Mouse (Mus musculus): Measurements from ENCODE around the gene Apol6. TPM values are rescaled to one million over a fixed set of nuclear protein-coding genes. Genes with fewer than 3 reads are reported as not detected.

Apol6 gene
- polyA plus RNA-seq, 1 experiment: 4.8 TPM

DNA sequence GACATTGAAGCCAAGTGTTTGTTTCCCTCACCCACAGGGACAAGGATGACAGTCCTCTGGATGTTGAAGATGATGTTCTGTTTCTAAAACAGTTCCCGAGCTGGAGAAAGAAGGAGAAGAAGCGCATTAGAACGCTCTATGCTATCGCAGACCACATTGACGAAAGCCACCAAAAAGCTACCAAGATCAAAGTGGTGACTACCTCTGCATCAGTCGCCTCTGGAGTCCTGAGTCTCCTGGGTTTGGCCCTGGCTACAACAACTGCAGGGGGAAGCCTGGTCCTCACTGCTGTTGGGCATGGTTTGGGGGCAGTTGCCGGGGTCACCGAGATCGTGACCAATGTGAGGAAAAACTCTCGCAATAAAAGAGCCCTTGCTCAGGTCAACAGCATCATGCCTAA lies 6.0 kb downstream of the Apol6 start, which contains the start of gene Mb:
Gene Mb, minus strand, starts transcription at position 101 of the 400 bp plus-strand sequence.
- Histone ChIP-seq H3K79me2 (ENCODE audit: control insufficient read depth, insufficient read depth) (no peaks in the 10 kb centered on the region), H3K27me3 (ENCODE audit: control insufficient read depth, insufficient read depth, insufficient read length) (peaks cover 7% of the 10 kb centered on the region), H3K4me3 (no peak within 1 kb of the TSS), H3ac (ENCODE audit: control insufficient read depth, insufficient read length) (no peak within 1 kb of the TSS), H3K4me2 (ENCODE audit: low read depth) (no peak within 1 kb of the TSS), H3K36me3 (ENCODE audit: control insufficient read depth, insufficient read depth) (no peaks in the 10 kb centered on the region)
- no peak for TF ChIP-seq SRF (IDR thresholded peaks at IDR 0.05; ENCODE audit: control insufficient read depth, insufficient read length, low read depth)
- TF ChIP-seq E2F4 (IDR thresholded peaks at IDR 0.05; ENCODE audit: insufficient read depth): no peak
- TF ChIP-seq CEBPB (IDR thresholded peaks at IDR 0.05; ENCODE audit: insufficient read depth, poor library complexity, severe bottlenecking): no peak

DNA sequence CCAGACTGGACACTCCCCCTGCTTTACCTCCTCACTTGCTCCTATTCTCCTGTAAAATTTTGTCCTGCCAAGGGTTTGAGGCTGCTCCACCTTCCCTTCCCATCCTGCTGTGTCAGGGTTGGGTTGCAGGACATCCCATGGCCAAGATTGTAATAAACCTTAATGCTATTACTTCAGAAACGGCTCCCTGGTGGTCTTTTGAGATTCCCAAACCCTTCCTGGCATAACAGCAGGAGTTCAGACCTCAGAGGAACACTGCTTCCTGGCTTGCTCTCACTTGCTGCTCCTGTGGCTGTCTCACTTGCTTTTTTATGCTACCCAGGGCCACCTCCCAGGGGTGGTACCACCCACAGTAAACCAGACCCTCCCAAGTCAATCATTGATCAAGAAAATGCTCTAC lies 7.6 kb downstream of the Apol6 start:
- no peak overlapping the region for H3ac ChIP-seq (ENCODE audit: control insufficient read depth, insufficient read length)
- no peak overlapping the region for H3K4me3 ChIP-seq
- no peaks in the 10 kb centered on the region for H3K79me2 ChIP-seq (ENCODE audit: control insufficient read depth, insufficient read depth)
- no peak for TF ChIP-seq POLR2AphosphoS2 (IDR thresholded peaks at IDR 0.05; ENCODE audit: insufficient read length, low read depth)
- TF ChIP-seq TCF3 (IDR thresholded peaks at IDR 0.05; ENCODE audit: insufficient read length, low read depth): no peak
- TF ChIP-seq REST (IDR thresholded peaks at IDR 0.05; ENCODE audit: insufficient read depth, insufficient read length): no peak
- no peak for TF ChIP-seq E2F4 (IDR thresholded peaks at IDR 0.05; ENCODE audit: insufficient read depth)
- no peak for TF ChIP-seq POLR2A (IDR thresholded peaks at IDR 0.05; ENCODE audit: insufficient read length, low read depth)
- no peak for TF ChIP-seq MAX (IDR thresholded peaks at IDR 0.05; ENCODE audit: low read depth)
- TF ChIP-seq MYOD1 (IDR thresholded peaks at IDR 0.05; ENCODE audit: control insufficient read depth in 1 of 3, insufficient read length in 2 of 3, low read depth in 2 of 3): no peak
- no peak for TF ChIP-seq SRF (IDR thresholded peaks at IDR 0.05; ENCODE audit: control insufficient read depth, insufficient read length, low read depth)
- no peak for TF ChIP-seq USF1 (IDR thresholded peaks at IDR 0.05; ENCODE audit: low read depth)
- TF ChIP-seq CEBPB (IDR thresholded peaks at IDR 0.05; ENCODE audit: insufficient read depth, poor library complexity, severe bottlenecking): no peak
- no peak for TF ChIP-seq MYOG (IDR thresholded peaks at IDR 0.05; ENCODE audit: control insufficient read depth in 1 of 3, insufficient read depth in 1 of 3, insufficient read length in 2 of 3, low read depth in 2 of 3)
- no peak for TF ChIP-seq TCF12 (IDR thresholded peaks at IDR 0.05; ENCODE audit: insufficient read depth, poor library complexity, severe bottlenecking)
- no peak overlapping the region for H3K4me2 ChIP-seq (ENCODE audit: low read depth)
- no peaks in the 10 kb centered on the region for H3K36me3 ChIP-seq (ENCODE audit: control insufficient read depth, insufficient read depth)
- peaks cover 7% of the 10 kb centered on the region for H3K27me3 ChIP-seq (ENCODE audit: control insufficient read depth, insufficient read depth, insufficient read length)

DNA sequence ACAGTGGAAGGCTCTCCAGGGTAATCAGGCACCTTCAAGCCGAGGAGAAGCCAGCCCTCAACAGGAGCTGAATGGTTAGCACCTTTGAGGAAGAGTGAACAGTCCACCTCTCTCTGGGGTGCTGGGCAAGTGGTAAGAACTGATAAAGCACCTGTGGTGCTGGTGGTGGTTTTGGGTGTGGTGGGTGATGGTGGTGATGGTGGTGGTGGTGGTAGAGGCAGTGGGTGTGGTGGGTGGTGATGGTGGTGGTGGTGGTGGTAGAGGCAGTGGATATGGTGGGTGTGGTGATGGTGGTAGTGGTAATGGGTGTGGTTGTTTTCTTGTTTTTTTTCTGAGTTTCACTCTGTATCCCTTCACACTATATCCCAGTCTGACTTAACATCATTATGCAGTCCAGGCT lies 8.5 kb downstream of the Apol6 start:
- H3ac ChIP-seq (ENCODE audit: control insufficient read depth, insufficient read length): no peak overlapping the region
- peaks cover 7% of the 10 kb centered on the region for H3K27me3 ChIP-seq (ENCODE audit: control insufficient read depth, insufficient read depth, insufficient read length)
- TF ChIP-seq MYOG (IDR thresholded peaks at IDR 0.05; ENCODE audit: control insufficient read depth in 1 of 3, insufficient read depth in 1 of 3, insufficient read length in 2 of 3, low read depth in 2 of 3) (peak in 2 of 3 experiments; percentile 22 to 44), MYOD1 (IDR thresholded peaks at IDR 0.05; ENCODE audit: control insufficient read depth in 1 of 3, insufficient read length in 2 of 3, low read depth in 2 of 3) (peak in 1 of 3 experiments; percentile 52), MAX (IDR thresholded peaks at IDR 0.05; ENCODE audit: low read depth) (no peak), TCF12 (IDR thresholded peaks at IDR 0.05; ENCODE audit: insufficient read depth, poor library complexity, severe bottlenecking) (no peak), SRF (IDR thresholded peaks at IDR 0.05; ENCODE audit: control insufficient read depth, insufficient read length, low read depth) (no peak), POLR2AphosphoS2 (IDR thresholded peaks at IDR 0.05; ENCODE audit: insufficient read length, low read depth) (no peak), POLR2A (IDR thresholded peaks at IDR 0.05; ENCODE audit: insufficient read length, low read depth) (no peak), USF1 (IDR thresholded peaks at IDR 0.05; ENCODE audit: low read depth) (no peak), TCF3 (IDR thresholded peaks at IDR 0.05; ENCODE audit: insufficient read length, low read depth) (no peak), REST (IDR thresholded peaks at IDR 0.05; ENCODE audit: insufficient read depth, insufficient read length) (no peak), E2F4 (IDR thresholded peaks at IDR 0.05; ENCODE audit: insufficient read depth) (no peak)
- no peaks in the 10 kb centered on the region for H3K36me3 ChIP-seq (ENCODE audit: control insufficient read depth, insufficient read depth)
- H3K4me3 ChIP-seq: no peak overlapping the region
- no peaks in the 10 kb centered on the region for H3K79me2 ChIP-seq (ENCODE audit: control insufficient read depth, insufficient read depth)
- no peak overlapping the region for H3K4me2 ChIP-seq (ENCODE audit: low read depth)

DNA sequence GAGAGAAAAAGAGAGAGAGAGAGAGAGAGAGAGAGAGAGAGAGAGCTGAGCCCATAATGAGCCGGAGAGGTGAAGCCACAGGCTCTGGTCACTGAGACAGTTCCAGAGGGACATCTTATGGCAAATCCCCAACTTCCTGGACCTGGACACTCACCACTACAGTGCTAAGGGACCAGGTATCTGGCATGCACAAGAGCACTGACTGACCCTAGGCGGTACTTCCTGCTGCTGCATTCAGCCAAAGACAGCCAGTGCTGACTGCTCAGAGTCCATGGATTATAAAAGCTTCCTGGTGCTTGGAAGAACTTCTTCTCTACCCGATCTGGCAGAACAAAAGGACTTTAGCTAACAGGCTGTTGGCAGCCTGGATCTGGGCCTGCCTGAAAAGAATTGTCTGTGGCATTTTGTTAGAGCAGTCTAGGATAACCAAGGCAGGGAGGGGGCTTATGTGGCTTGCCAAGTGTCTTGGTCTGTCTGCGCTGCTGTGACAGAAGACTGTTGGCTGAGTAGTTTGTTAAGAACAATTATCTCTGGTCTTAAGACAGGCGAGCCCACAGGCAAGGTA lies 10.2 kb downstream of the Apol6 start:
- H3K4me2 ChIP-seq (ENCODE audit: low read depth): no peak overlapping the region

More for the DNA sequence above, 10.2 kb downstream of the Apol6 start:
- H3K36me3 ChIP-seq (ENCODE audit: control insufficient read depth, insufficient read depth): no peaks in the 10 kb centered on the region
- H3K79me2 ChIP-seq (ENCODE audit: control insufficient read depth, insufficient read depth): no peaks in the 10 kb centered on the region
- H3ac ChIP-seq (ENCODE audit: control insufficient read depth, insufficient read length): no peak overlapping the region
- no peak overlapping the region for H3K4me3 ChIP-seq
- TF ChIP-seq CEBPB (IDR thresholded peaks at IDR 0.05; ENCODE audit: insufficient read depth, poor library complexity, severe bottlenecking) (no peak), MYOG (IDR thresholded peaks at IDR 0.05; ENCODE audit: control insufficient read depth in 1 of 3, insufficient read depth in 1 of 3, insufficient read length in 2 of 3, low read depth in 2 of 3) (no peak), MAX (IDR thresholded peaks at IDR 0.05; ENCODE audit: low read depth) (no peak), USF1 (IDR thresholded peaks at IDR 0.05; ENCODE audit: low read depth) (no peak), POLR2AphosphoS2 (IDR thresholded peaks at IDR 0.05; ENCODE audit: insufficient read length, low read depth) (no peak), TCF12 (IDR thresholded peaks at IDR 0.05; ENCODE audit: insufficient read depth, poor library complexity, severe bottlenecking) (no peak), REST (IDR thresholded peaks at IDR 0.05; ENCODE audit: insufficient read depth, insufficient read length) (no peak), SRF (IDR thresholded peaks at IDR 0.05; ENCODE audit: control insufficient read depth, insufficient read length, low read depth) (no peak), POLR2A (IDR thresholded peaks at IDR 0.05; ENCODE audit: insufficient read length, low read depth) (no peak), MYOD1 (IDR thresholded peaks at IDR 0.05; ENCODE audit: control insufficient read depth in 1 of 3, insufficient read length in 2 of 3, low read depth in 2 of 3) (no peak), E2F4 (IDR thresholded peaks at IDR 0.05; ENCODE audit: insufficient read depth) (no peak), TCF3 (IDR thresholded peaks at IDR 0.05; ENCODE audit: insufficient read length, low read depth) (no peak)
- peaks cover under 1% of the 10 kb centered on the region for H3K27me3 ChIP-seq (ENCODE audit: control insufficient read depth, insufficient read depth, insufficient read length)

All from myocyte (in vitro differentiated cells).